8 mouse cellular contexts compared by ENCODE assay signal in the genomic region with DNA sequence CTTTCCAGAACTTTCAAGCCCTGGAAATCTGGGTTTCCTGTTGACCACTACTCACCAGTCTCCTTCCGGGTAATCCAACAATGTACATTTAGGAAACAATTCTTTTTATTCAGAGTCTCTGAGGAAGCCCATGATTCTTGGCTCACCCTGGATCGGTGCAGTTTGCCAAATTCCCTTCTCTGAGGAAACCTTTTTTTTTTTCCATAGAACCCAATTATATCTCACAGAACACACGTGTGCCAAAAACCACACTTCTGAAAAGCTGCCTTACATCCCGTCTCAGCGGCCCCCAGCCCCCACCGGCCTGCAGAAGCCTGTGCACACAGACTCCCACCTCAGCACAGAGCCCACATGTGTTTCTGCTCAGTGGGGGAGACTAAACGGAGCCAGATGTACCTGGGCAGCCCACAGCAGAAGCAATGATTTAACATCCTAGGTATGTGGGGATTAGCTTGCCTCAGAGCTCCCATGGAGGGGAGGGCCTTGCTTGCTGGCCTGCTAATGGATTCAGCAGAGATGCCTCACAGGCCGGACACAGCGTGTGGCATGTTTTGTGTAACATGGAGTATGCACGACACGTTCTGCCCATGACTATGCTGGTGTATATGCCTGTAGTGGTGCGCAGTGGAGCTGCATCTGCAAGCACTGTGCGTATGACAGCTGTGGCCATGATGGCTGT.
A peak's percentile ranks its signal among the peaks of the same experiment; 100 is the strongest.
DNase-seq lines count a peak whose midpoint lies in the region; ATAC-seq and TF ChIP-seq lines count a peak whose summit lies in the region.

No protein-coding gene starts in this region.

- H3K4me2 ChIP-seq in forebrain, embryonic 13.5 days = no peak overlapping the region
- H3K4me2 ChIP-seq in midbrain, embryonic 16.5 days (ENCODE audit: low read length) = no peak overlapping the region

- H3K27me3 ChIP-seq in forebrain, embryonic 13.5 days = no peaks in the 10 kb centered on the region
- H3K27me3 ChIP-seq in midbrain, embryonic 16.5 days (ENCODE audit: control insufficient read depth, insufficient read depth, low read depth, low read length) = no peaks in the 10 kb centered on the region
- no peaks in the 10 kb centered on the region for H3K27me3 ChIP-seq in cerebellum, adult 2 months (ENCODE audit: control insufficient read depth, insufficient read depth, low read length)

- no peak for TF ChIP-seq POLR2A in cerebellum, adult 2 months (IDR thresholded peaks at IDR 0.05; ENCODE audit: borderline replicate concordance, insufficient read depth, low read length)

- DNase-seq in kidney, adult 8-10 months = peak; percentile 9 to 20
- no peak for DNase-seq in kidney, adult 11 months
- DNase-seq in hindlimb bud, embryonic 11.5 days (ENCODE audit: extremely low spot score, low read depth, low spot score) = peak; percentile 75
- DNase-seq in cerebellum, adult 2 months = no peak
- no peak for DNase-seq in adrenal gland, postnatal 4 days (ENCODE audit: low spot score in 2 of 2)

- peaks cover 8% of the 10 kb centered on the region for H3K4me1 ChIP-seq in forebrain, embryonic 13.5 days
- H3K4me1 ChIP-seq in midbrain, embryonic 16.5 days (ENCODE audit: control insufficient read depth, insufficient read depth, low read length) = no peaks in the 10 kb centered on the region
- H3K4me1 ChIP-seq in cerebellum, adult 2 months (ENCODE audit: control insufficient read depth, insufficient read depth, low read length) = peaks cover 6% of the 10 kb centered on the region

- WGBS in forebrain, embryonic 13.5 days = 59% methylated on average over 13 of the region's 13 CpGs
- WGBS in midbrain, embryonic 16.5 days = 58% methylated on average over 13 of the region's 13 CpGs
- WGBS in cerebellum, adult 2 months = 59% methylated on average over 13 of the region's 13 CpGs

- no peak for TF ChIP-seq CTCF in cerebellum, adult 2 months (IDR thresholded peaks at IDR 0.05; ENCODE audit: borderline replicate concordance, insufficient read depth, low read depth, low read length)

- ATAC-seq in forebrain, embryonic 13.5 days = peak; percentile 55
- peak; percentile 51; the same call in 1 of the 2 replicates for ATAC-seq in midbrain, embryonic 16.5 days
- ATAC-seq in erythroid progenitor cell, adult 5-6 weeks (replicated peaks; ENCODE audit: low FRiP score, poor library complexity, severe bottlenecking) = no peak

- no peak overlapping the region for H3K4me3 ChIP-seq in forebrain, embryonic 13.5 days
- H3K4me3 ChIP-seq in midbrain, embryonic 16.5 days (ENCODE audit: low read depth, low read length) = no peak overlapping the region
- no peak overlapping the region for H3K4me3 ChIP-seq in cerebellum, adult 2 months (replicated peaks; ENCODE audit: insufficient read depth, low read depth, low read length)

- no peaks in the 10 kb centered on the region for H3K36me3 ChIP-seq in forebrain, embryonic 13.5 days (ENCODE audit: poor library complexity, severe bottlenecking)
- H3K36me3 ChIP-seq in midbrain, embryonic 16.5 days (ENCODE audit: control insufficient read depth, insufficient read depth, low read length) = no peaks in the 10 kb centered on the region

- no peaks in the 10 kb centered on the region for H3K9me3 ChIP-seq in forebrain, embryonic 13.5 days (replicated peaks)
- 0 out of 2 replicates have a peak, but pooled peaks cover 3% of the 10 kb centered on the region for H3K9me3 ChIP-seq in midbrain, embryonic 16.5 days (replicated peaks; ENCODE audit: control insufficient read depth, low read length, poor library complexity, severe bottlenecking)

- H3K27ac ChIP-seq in forebrain, embryonic 13.5 days = no peak overlapping the region; the same call in 1 of the 2 replicates
- H3K27ac ChIP-seq in midbrain, embryonic 16.5 days (ENCODE audit: low read length) = no peak overlapping the region
- H3K27ac ChIP-seq in cerebellum, adult 2 months (ENCODE audit: insufficient read depth, low read length) = no peak overlapping the region

- H3K9ac ChIP-seq in forebrain, embryonic 13.5 days = no peak overlapping the region
- no peak overlapping the region for H3K9ac ChIP-seq in midbrain, embryonic 16.5 days (ENCODE audit: low read depth, low read length)

Comparison
In these comparisons a context has a peak if more than half of its experiments do, and no peak if none do; other contexts are left out.
1. DNase-seq: peak in kidney, adult 8-10 months (2 of 2) and hindlimb bud, embryonic 11.5 days (single experiment); none in kidney, adult 11 months (single experiment), cerebellum, adult 2 months (0 of 2) and adrenal gland, postnatal 4 days (0 of 2).